Mouse (Mus musculus) embryonic facial prominence, embryonic 12.5 days (tissue): ENCODE measurements around the gene Chd6. TPM values are rescaled to one million over a fixed set of nuclear protein-coding genes. Genes with fewer than 3 reads are reported as not detected.

ENCODE experiments used
- ATAC-seq: fragments of 200-750 bp; cut with Nextera tagmentation; 2 replicates; pipeline ENCODE4 v1.8.0; 2017; ENCODE audit not compliant: insufficient number of reproducible peaks, insufficient read depth, low FRiP score, low TSS enrichment
- H3K27ac ChIP-seq: fragments of 300-500 bp; sonication (generic); 2 replicates; pipeline ENCODE4 v1.5.1; 2016; ENCODE audit warnings: mild to moderate bottlenecking
- H3K27me3 ChIP-seq: fragments of 300-500 bp; sonication (generic); 2 replicates; pipeline ENCODE4 v1.6.1; 2016; ENCODE audit warnings: mild to moderate bottlenecking, moderate library complexity
- H3K36me3 ChIP-seq: fragments of 300-500 bp; sonication (generic); 2 replicates; pipeline ENCODE4 v1.6.1; 2016; ENCODE audit warnings: mild to moderate bottlenecking
- H3K4me1 ChIP-seq: fragments of 300-500 bp; sonication (generic); 2 replicates; pipeline ENCODE4 v1.6.1; 2016
- H3K4me2 ChIP-seq: fragments of 300-500 bp; sonication (generic); replicated peaks from 2 replicates; pipeline ENCODE4 v1.6.1; 2016; ENCODE audit warnings: mild to moderate bottlenecking, moderate library complexity
- H3K4me3 ChIP-seq: fragments of 300-500 bp; sonication (generic); 2 replicates; pipeline ENCODE4 v1.5.1; 2016; ENCODE audit warnings: mild to moderate bottlenecking
- H3K9ac ChIP-seq: fragments of 300-500 bp; sonication (generic); 2 replicates; pipeline ENCODE4 v1.6.1; 2016; ENCODE audit warnings: mild to moderate bottlenecking, moderate library complexity
- H3K9me3 ChIP-seq: fragments of 300-500 bp; sonication (generic); 2 replicates; pipeline ENCODE4 v1.6.1; 2016; ENCODE audit warnings: mild to moderate bottlenecking, moderate library complexity
- WGBS: fragments of 180-500 bp; shearing (Covaris S2); methylation state at CpG from one replicate; pipeline ENCODE4 v1.1.7; 2016; 5-methylcytosine and 5-hydroxymethylcytosine counted together
- polyA plus RNA-seq: library from polyadenylated mRNA; unstranded; fragments of >200 nt; fragmentation: Nextera tagmentation; extraction: Ambion mirVana; gene quantifications from 2 replicates; pipeline ENCODE4 v1.2.1, GENCODE M21; 2016

Chd6 gene
- polyA plus RNA-seq, 1 experiment from 2014 or later, result 44.6 TPM

DNA sequence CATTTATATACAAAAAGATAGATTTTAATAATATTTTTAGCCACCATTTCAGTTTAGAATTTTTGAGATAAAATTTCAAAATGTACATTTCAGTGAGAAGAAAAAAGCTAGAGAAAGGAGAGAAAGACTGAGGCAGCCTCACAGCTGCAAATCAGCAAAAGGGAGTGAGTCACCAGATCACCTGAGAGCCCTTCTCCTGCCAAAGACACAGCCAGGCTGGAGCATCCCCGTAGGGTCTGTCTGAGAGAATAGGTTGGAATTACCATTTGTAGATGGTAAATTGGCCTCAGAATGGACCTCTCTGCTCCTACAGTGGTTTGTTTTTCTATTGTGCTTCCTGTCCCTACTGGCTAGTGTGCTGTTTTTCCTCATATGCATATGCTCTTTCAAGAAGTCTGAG, 84.3 kb downstream of the Chd6 start:
- H3K4me2 ChIP-seq, result no peak overlapping the region
- H3K27ac ChIP-seq, result no peak overlapping the region
- H3K4me3 ChIP-seq, result no peak overlapping the region
- H3K27me3 ChIP-seq, result no peaks in the 10 kb centered on the region
- no peak overlapping the region for H3K9ac ChIP-seq
- ATAC-seq, result no peak
- no peaks in the 10 kb centered on the region for H3K9me3 ChIP-seq
- peaks cover 72% of the 10 kb centered on the region for H3K36me3 ChIP-seq
- H3K4me1 ChIP-seq, result no peaks in the 10 kb centered on the region
- WGBS, result 86% methylated on average over 1 of the region's 1 CpGs

DNA sequence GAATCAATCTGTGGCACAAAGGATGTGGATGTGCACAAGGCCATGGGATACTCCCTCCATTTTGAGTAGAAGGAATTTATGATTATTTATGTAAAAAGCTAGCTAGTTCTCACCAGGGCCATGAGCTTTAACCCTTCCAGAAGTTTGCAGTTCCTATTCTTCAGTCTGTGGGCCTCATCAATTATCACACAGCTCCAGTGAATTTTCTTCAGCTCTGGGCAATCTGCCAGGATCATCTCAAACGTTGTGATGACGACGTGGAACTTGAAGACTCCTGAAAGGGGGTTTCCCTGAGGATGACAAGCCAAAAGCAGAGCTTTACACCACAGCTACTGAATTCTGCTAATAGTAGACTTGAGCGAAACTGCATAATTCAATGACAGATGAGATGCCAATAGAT, 91.0 kb downstream of the Chd6 start:
- no peak overlapping the region for H3K4me3 ChIP-seq

DNA sequence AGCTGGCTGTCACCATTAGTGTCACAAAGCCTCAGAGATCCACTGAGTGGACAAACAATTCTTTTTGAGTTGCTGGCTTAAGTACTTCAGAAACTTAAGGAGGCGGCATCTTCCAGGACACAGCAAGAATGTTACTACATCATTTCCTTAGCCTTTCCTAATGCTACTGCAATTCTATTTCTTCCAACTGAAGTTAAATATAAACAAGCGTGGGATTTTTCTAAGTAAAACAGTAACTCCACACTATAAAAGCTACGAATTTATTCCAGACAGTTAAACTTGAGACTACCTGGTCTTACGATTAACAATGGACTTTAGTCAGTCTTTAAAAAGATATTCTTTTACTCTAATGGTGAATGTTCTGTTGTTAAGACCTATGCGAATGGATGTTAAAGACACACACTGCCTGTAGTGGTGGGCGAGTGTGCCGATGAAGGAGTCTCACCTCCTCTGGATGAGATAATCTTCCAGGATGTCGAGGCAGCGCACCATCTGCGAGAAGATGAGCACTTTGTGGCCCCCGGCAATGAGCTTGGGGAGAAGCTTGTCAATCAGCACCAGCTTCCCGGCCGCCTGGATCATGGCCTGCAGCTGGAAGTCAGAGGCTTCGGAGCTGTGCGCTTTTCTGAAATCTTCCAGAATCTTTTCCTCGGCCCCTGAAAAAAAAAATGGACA, 96.2 kb downstream of the Chd6 start:
- Histone ChIP-seq H3K4me2 (no peak overlapping the region), H3K9ac (no peak overlapping the region), H3K27me3 (no peaks in the 10 kb centered on the region), H3K4me3 (no peak overlapping the region), H3K36me3 (peaks cover 84% of the 10 kb centered on the region), H3K9me3 (no peaks in the 10 kb centered on the region), H3K4me1 (no peaks in the 10 kb centered on the region), H3K27ac (no peak overlapping the region)
- no peak for ATAC-seq
- WGBS, result 91% methylated on average over 16 of the region's 16 CpGs

More for the DNA sequence above, 91.0 kb downstream of the Chd6 start:
- Histone ChIP-seq H3K9me3 (no peaks in the 10 kb centered on the region), H3K4me2 (no peak overlapping the region), H3K27ac (no peak overlapping the region), H3K9ac (no peak overlapping the region), H3K4me1 (no peaks in the 10 kb centered on the region), H3K27me3 (no peaks in the 10 kb centered on the region), H3K36me3 (peaks cover 83% of the 10 kb centered on the region)
- no peak for ATAC-seq
- WGBS, result 61% methylated on average over 4 of the region's 4 CpGs

DNA sequence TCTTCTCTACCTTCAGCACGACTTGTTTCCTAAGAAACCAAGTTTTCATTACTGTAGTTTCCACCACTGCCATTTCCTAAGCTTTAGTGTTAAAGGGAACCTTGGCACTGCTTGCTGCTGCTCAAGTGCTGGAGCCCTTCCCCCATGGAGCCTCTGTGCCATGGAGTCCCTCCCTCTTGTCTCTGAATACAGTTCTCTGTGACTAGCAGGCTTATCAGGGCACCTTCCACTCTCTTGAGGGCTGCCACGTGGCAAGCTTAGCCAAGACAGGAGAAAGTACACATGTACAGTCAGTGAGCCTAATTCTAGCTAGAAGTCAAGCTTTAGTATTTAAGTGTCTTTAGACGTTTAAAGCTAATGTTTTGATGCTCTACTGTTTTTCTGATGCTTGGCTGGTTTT, 104.5 kb downstream of the Chd6 start:
- Histone ChIP-seq H3K4me2 (no peak overlapping the region), H3K9me3 (no peaks in the 10 kb centered on the region), H3K9ac (no peak overlapping the region), H3K4me3 (no peak overlapping the region), H3K27ac (no peak overlapping the region), H3K36me3 (peaks cover 46% of the 10 kb centered on the region), H3K27me3 (no peaks in the 10 kb centered on the region), H3K4me1 (no peaks in the 10 kb centered on the region)
- 80% methylated on average over 3 of the region's 3 CpGs for WGBS
- no peak for ATAC-seq

DNA sequence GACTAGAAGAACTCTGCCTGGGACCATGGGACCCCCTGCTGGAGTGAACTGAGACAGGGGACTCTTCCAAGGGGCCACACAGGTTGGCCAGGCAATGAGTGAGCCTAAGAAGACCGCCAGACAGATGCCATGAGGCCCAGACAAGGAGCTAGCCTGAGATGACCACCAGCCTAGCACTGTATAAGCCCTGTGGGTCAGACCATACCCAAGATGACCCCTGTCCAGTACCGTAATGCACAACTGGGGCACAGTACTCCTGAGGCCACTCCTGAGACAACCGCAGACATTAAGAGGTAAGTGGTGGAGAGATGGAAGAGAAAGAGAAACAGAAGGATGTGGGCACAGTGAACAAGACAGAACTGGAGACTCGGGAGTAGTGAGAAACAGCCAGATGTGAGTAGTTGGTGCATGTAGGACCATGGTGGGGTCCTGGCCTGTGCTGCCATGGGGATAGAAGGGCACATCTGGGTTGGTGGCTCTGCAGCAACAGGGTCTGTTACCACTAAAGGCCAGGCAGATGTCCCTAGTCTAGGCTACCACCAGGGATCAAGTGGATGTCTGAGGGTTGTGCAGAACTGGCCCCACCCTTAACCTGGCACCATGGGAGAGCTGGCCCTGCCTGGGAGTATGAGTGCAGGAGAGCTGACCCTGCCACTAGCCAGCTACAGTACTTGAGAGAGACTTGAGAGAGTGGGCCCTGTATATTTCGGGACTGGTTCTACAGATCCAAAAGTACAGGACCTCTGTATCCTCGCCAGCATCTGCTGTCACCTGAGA, 111.7 kb downstream of the Chd6 start:
- Histone ChIP-seq H3K27me3 (no peaks in the 10 kb centered on the region), H3K9ac (no peak overlapping the region), H3K4me1 (no peaks in the 10 kb centered on the region), H3K9me3 (no peaks in the 10 kb centered on the region), H3K36me3 (peaks cover 40% of the 10 kb centered on the region), H3K4me2 (no peak overlapping the region), H3K4me3 (no peak overlapping the region), H3K27ac (no peak overlapping the region)
- ATAC-seq, result no peak
- WGBS, result 90% methylated on average over 6 of the region's 6 CpGs

DNA sequence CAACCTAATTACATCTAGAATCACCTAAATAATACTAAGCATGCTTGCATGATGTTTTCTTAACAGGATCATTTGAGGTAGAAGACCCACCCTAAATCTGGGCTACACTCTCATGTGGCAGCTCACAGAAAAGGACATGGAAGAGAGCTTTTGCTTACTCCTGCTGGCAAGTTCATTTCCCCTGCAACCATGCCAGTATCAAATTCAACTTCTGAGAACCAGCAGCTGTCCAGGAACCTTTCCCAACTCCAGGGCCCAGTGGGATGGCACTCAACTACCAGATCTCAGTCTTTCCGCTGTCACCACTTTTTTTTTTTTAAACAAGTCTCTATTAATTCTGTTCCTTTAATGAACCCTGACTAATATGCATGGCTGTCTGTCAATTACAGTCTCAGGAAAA, 114.7 kb downstream of the Chd6 start:
- Histone ChIP-seq H3K4me3 (no peak overlapping the region), H3K9ac (no peak overlapping the region), H3K4me1 (no peaks in the 10 kb centered on the region), H3K36me3 (peaks cover 59% of the 10 kb centered on the region), H3K27me3 (no peaks in the 10 kb centered on the region), H3K27ac (no peak overlapping the region), H3K9me3 (no peaks in the 10 kb centered on the region), H3K4me2 (no peak overlapping the region)
- WGBS, result 79% methylated on average over 1 of the region's 1 CpGs
- ATAC-seq, result no peak

DNA sequence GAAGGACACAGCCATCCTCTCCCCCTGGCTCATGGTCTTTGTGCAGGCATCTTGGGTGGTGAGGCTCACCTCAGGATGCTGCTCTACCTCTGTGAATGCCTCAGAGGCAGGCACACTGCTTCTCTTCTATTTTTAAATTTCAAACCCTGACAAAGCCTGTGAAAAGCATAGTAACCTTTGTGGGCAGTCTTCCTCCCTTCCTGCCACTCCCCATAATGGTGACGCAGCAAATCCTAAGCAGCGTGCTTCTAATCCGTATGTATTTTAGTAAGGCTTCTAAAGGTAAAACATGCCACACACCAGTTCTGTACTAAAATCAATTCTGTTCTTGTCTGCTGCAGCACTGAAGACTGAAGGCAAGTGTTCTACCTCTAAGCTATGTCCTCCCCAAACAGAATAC, 116.4 kb downstream of the Chd6 start:
- Histone ChIP-seq H3K4me3 (no peak overlapping the region), H3K4me1 (no peaks in the 10 kb centered on the region), H3K27ac (no peak overlapping the region), H3K4me2 (no peak overlapping the region), H3K9ac (no peak overlapping the region), H3K9me3 (no peaks in the 10 kb centered on the region), H3K36me3 (peaks cover 58% of the 10 kb centered on the region), H3K27me3 (no peaks in the 10 kb centered on the region)
- ATAC-seq, result no peak
- 85% methylated on average over 3 of the region's 3 CpGs for WGBS

DNA sequence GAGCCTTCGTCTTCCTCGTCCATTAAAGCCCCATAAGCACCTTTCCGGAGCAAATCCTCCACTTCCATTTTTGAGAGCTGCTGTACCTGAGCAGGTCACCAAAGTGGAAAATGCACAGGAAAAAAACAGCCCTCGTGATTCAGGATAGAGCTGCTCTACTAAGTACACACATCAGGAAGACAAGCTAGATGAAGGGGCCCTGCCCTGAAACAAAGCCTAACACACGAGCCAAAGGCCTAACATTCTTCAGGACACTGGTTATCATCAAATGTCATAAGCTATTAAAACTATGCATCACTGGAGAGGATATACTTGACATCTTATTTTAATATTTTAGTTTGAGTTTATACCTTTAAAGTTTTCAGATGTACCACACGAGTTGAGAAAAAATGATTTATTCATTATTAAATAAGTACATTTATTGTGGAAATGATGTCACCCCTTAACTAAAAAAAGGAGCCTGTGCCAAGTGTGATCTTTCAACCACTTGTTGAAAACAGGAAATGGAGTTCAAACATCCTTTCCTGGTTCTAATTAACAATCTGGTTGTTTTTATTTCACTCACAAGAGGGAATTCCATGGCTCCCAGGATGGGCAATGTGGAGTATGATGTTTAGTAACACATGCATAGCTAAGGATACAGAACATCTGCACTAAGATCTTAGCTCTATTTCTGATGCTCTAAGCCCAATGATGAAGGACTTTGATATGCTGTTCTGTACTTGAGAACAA, 118.4 kb downstream of the Chd6 start:
- Histone ChIP-seq H3K36me3 (peaks cover 64% of the 10 kb centered on the region), H3K27ac (no peak overlapping the region), H3K9ac (no peak overlapping the region), H3K4me2 (no peak overlapping the region), H3K4me3 (no peak overlapping the region), H3K27me3 (no peaks in the 10 kb centered on the region), H3K9me3 (no peaks in the 10 kb centered on the region), H3K4me1 (no peaks in the 10 kb centered on the region)
- no peak for ATAC-seq
- WGBS, result 62% methylated on average over 6 of the region's 6 CpGs

DNA sequence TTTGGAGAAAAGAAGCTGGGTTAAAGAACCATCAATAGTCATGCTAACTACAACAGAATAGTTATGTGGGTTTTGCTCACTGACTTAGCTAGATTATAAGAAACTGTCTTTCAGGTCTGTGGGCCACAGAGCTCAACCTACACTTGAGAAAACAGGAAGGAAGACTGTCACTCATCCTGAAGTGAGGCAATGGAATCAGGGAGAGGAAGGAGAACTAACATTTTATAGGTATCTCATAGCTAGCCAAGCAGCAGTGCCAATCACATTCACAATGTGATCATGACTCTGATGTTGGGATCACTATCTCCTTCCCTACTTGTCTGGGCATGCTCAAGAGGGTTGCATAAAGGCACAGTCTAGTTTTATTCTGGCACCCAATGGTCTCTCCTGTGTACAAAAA, 121.4 kb downstream of the Chd6 start:
- H3K9ac ChIP-seq, result no peak overlapping the region
- no peaks in the 10 kb centered on the region for H3K27me3 ChIP-seq
- no peaks in the 10 kb centered on the region for H3K9me3 ChIP-seq
- no peak overlapping the region for H3K4me2 ChIP-seq
- no peak for ATAC-seq
- H3K4me1 ChIP-seq, result no peaks in the 10 kb centered on the region
- H3K4me3 ChIP-seq, result no peak overlapping the region
- H3K36me3 ChIP-seq, result peaks cover 82% of the 10 kb centered on the region
- no peak overlapping the region for H3K27ac ChIP-seq

DNA sequence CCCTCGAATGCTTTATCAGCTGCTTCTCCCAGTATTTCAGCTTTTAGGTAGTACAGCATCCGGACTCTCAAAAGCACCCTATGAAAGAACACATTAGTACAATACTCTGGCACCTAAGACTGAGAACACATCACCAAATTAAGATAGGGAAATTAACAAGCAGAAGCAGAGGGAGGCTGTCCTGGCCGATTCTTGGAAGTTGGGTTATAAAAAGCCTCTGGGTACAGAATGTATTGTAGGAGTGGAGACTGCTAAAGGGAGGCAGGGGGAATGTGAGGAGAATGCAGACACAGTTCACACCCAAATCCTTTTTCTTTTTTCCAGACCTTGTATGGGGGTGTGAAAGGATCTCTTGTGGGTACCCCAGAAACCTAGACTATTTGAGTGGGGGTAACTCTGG, 126.2 kb downstream of the Chd6 start:
- Histone ChIP-seq H3K27me3 (no peaks in the 10 kb centered on the region), H3K4me1 (no peaks in the 10 kb centered on the region), H3K36me3 (peaks cover 85% of the 10 kb centered on the region), H3K27ac (no peak overlapping the region), H3K9me3 (no peaks in the 10 kb centered on the region), H3K4me3 (no peak overlapping the region), H3K9ac (no peak overlapping the region), H3K4me2 (no peak overlapping the region)
- ATAC-seq, result no peak
- WGBS, result 93% methylated on average over 3 of the region's 3 CpGs

DNA sequence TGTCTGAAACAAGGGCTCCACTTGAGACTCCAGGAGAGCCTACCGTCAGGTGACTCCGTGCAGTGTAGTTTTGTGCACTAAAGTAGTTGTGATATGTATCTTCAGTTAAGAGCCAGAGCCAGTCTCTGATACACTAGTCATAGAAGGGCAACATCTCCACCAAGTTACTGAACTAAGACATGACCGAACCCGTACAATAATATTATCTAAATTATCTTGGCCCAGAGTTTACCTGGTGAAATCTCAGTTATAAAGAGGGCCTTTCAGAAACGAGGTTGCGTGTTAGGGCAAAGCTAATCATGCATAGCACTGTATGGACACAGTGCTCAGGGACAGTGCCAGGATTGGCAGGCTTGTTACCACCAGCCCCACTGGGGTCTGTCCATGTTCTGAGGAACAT, 127.1 kb downstream of the Chd6 start:
- Histone ChIP-seq H3K4me3 (no peak overlapping the region), H3K27me3 (no peaks in the 10 kb centered on the region), H3K9ac (no peak overlapping the region), H3K27ac (no peak overlapping the region), H3K4me2 (no peak overlapping the region), H3K9me3 (no peaks in the 10 kb centered on the region), H3K4me1 (no peaks in the 10 kb centered on the region), H3K36me3 (peaks cover 77% of the 10 kb centered on the region)
- WGBS, result 96% methylated on average over 6 of the region's 6 CpGs
- no peak for ATAC-seq

DNA sequence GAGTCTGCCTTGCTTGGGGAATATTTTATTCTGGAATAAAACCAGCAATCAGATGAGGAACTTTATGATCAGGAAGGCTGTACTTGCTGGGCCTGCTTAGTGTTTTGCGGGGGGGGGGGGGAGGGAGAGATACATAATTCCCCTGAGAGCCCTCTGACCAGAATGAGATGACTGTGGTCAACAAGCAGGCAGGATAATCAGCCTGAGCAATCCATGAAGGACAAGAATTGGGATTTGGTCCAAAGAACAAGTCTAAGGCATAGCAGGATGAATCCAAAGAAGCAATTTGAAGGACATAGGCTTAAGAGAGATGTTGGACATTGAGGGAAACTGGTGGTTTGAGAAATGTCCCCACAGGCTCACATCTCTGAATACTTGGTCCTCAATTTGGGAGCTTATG, 130.2 kb downstream of the Chd6 start:
- H3K9me3 ChIP-seq, result no peaks in the 10 kb centered on the region
- H3K4me3 ChIP-seq, result no peak overlapping the region
- 80% methylated on average over 1 of the region's 1 CpGs for WGBS
- H3K4me1 ChIP-seq, result no peaks in the 10 kb centered on the region
- ATAC-seq, result no peak
- no peaks in the 10 kb centered on the region for H3K27me3 ChIP-seq
- no peak overlapping the region for H3K27ac ChIP-seq
- H3K36me3 ChIP-seq, result peaks cover 79% of the 10 kb centered on the region
- H3K9ac ChIP-seq, result no peak overlapping the region
- no peak overlapping the region for H3K4me2 ChIP-seq
